Mouse (Mus musculus) erythroblast, embryonic 14.5 days (primary cell): ENCODE data around the gene Csmd2.

Source experiments
- GATA1 ChIP-seq: IDR thresholded peaks from 2 replicates; pipeline ENCODE4 v1.6.1; 2012; ENCODE audit warnings: low read length, inconsistent platforms, mixed read lengths
- TAL1 ChIP-seq: IDR thresholded peaks from 3 replicates; pipeline ENCODE4 v1.6.1; 2012; ENCODE audit warnings: low read length, inconsistent platforms, mixed read lengths

DNA sequence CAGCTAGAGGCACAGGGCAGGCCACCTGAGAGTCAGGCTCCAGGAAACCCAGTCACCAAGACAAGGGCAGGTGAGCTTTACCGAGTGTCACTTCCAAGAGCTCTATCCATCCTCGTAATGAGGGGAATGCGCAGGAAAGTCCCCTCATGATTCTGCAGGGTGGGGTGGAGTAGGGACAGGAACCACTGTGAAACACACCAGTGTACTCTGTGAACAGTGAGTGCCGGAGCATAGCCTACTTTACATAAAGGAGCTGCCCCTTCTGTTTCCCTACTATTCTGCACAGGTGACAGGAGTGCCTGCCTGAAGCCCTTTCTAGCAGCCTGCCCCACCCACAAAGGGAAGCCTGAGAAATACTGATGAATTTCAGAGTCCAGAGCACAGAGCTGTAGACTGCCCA, 605.6 kb downstream of the Csmd2 start:
- no peak for TF ChIP-seq GATA1
- no peak for TF ChIP-seq TAL1
